Mouse (Mus musculus) midbrain, embryonic 16.5 days (tissue): ENCODE measurements at regions not wholly inside any gene's neighbourhood (a gene's known extent, or its start where the extent isn't known, plus 50 kb on each side); places are given as distances from the start of the nearest gene placed in this dataset.

ENCODE experiments used
- ATAC-seq: fragments of 200-750 bp; cut with Nextera tagmentation; 2 replicates; pipeline ENCODE4 v1.8.0; 2017; ENCODE audit warnings: moderate TSS enrichment
- H3K27ac ChIP-seq: fragments of 300-500 bp; sonication (generic); 2 replicates; pipeline ENCODE4 v1.5.1; 2014; ENCODE audit warnings: mild to moderate bottlenecking, low read length, mixed read lengths
- H3K27me3 ChIP-seq: fragments of 300-500 bp; sonication (generic); 2 replicates; pipeline ENCODE4 v1.6.1; 2014; ENCODE audit warnings: low read depth, low read length, mixed read lengths; ENCODE audit not compliant: control insufficient read depth, insufficient read depth
- H3K36me3 ChIP-seq: fragments of 300-500 bp; sonication (generic); 2 replicates; pipeline ENCODE4 v1.6.1; 2014; ENCODE audit warnings: mild to moderate bottlenecking, low read length, moderate library complexity, mixed read lengths; ENCODE audit not compliant: control insufficient read depth, insufficient read depth
- H3K4me1 ChIP-seq: fragments of 300-500 bp; sonication (generic); 2 replicates; pipeline ENCODE4 v1.6.1; 2014; ENCODE audit warnings: mild to moderate bottlenecking, low read length, mixed read lengths; ENCODE audit not compliant: control insufficient read depth, insufficient read depth
- H3K4me2 ChIP-seq: fragments of 300-500 bp; sonication (generic); 2 replicates; pipeline ENCODE4 v1.6.1; 2014; ENCODE audit warnings: mild to moderate bottlenecking, low read length, mixed read lengths
- H3K4me3 ChIP-seq: fragments of 300-500 bp; sonication (generic); 2 replicates; pipeline ENCODE4 v1.5.1; 2014; ENCODE audit warnings: low read depth, mild to moderate bottlenecking, low read length, moderate library complexity, mixed read lengths
- H3K9ac ChIP-seq: fragments of 300-500 bp; sonication (generic); 2 replicates; pipeline ENCODE4 v1.6.1; 2014; ENCODE audit warnings: low read depth, low read length, mixed read lengths
- H3K9me3 ChIP-seq: fragments of 300-500 bp; sonication (generic); replicated peaks from 2 replicates; pipeline ENCODE4 v1.6.1; 2014; ENCODE audit warnings: mild to moderate bottlenecking, low read length, mixed read lengths; ENCODE audit not compliant: control insufficient read depth, poor library complexity, severe bottlenecking
- WGBS: fragments of 180-500 bp; shearing (Covaris S2); extraction: QIAGEN DNeasy Blood & Tissue Kit; methylation state at CpG from one replicate; pipeline ENCODE4 v1.1.7; 2014; 5-methylcytosine and 5-hydroxymethylcytosine counted together

- ATAC-seq: no peak
- H3K9ac ChIP-seq: no peak overlapping the region
- H3K27me3 ChIP-seq: no peaks in the 10 kb centered on the region
- no peak overlapping the region for H3K4me3 ChIP-seq
- H3K9me3 ChIP-seq: no peaks in the 10 kb centered on the region
- H3K4me1 ChIP-seq: peaks cover 3% of the 10 kb centered on the region; the same call in 1 of the 2 replicates
- no peak overlapping the region for H3K27ac ChIP-seq
- WGBS: 96% methylated on average over 3 of the region's 3 CpGs
- H3K4me2 ChIP-seq: no peak overlapping the region
- no peaks in the 10 kb centered on the region for H3K36me3 ChIP-seq
Observed at GRCm38 (mm10) chr12:16092643-16093042, 275.9 kb upstream of the Trib2 start.

- Histone ChIP-seq H3K27ac (no peak overlapping the region), H3K36me3 (no peaks in the 10 kb centered on the region), H3K27me3 (no peaks in the 10 kb centered on the region), H3K9me3 (no peaks in the 10 kb centered on the region), H3K4me3 (no peak overlapping the region), H3K4me2 (peak overlapping the region; percentile 2; the same call in 1 of the 2 replicates), H3K9ac (no peak overlapping the region; the same call in 1 of the 2 replicates), H3K4me1 (peaks cover 3% of the 10 kb centered on the region; the same call in 1 of the 2 replicates)
- peak; percentile 80; the same call in 1 of the 2 replicates for ATAC-seq
- 6% methylated on average over 6 of the region's 6 CpGs for WGBS
Observed at GRCm38 (mm10) chr12:16091336-16091735, 274.6 kb upstream of the Trib2 start.

- Histone ChIP-seq H3K27me3 (no peaks in the 10 kb centered on the region), H3K36me3 (no peaks in the 10 kb centered on the region), H3K4me2 (no peak overlapping the region), H3K27ac (no peak overlapping the region), H3K9me3 (no peaks in the 10 kb centered on the region), H3K4me3 (no peak overlapping the region), H3K4me1 (no peaks in the 10 kb centered on the region), H3K9ac (no peak overlapping the region)
- 50% methylated on average over 1 of the region's 1 CpGs for WGBS
- no peak for ATAC-seq
Observed at GRCm38 (mm10) chr12:16083176-16083575, 266.5 kb upstream of the Trib2 start.

- 93% methylated on average over 1 of the region's 1 CpGs for WGBS
- no peak for ATAC-seq
Observed at GRCm38 (mm10) chr12:16077215-16077614, 260.5 kb upstream of the Trib2 start.

GRCm38 (mm10) chr12:16075962-16076361, 259.2 kb upstream of the Trib2 start:
- H3K4me1 ChIP-seq: no peaks in the 10 kb centered on the region
- H3K27me3 ChIP-seq: no peaks in the 10 kb centered on the region
- no peak overlapping the region for H3K4me3 ChIP-seq
- ATAC-seq: no peak
- H3K9ac ChIP-seq: no peak overlapping the region
- no peaks in the 10 kb centered on the region for H3K9me3 ChIP-seq
- WGBS: 74% methylated on average over 2 of the region's 2 CpGs
- H3K27ac ChIP-seq: no peak overlapping the region
- H3K36me3 ChIP-seq: no peaks in the 10 kb centered on the region
- H3K4me2 ChIP-seq: no peak overlapping the region

More at GRCm38 (mm10) chr12:16077215-16077614, 260.5 kb upstream of the Trib2 start:
- H3K4me3 ChIP-seq: no peak overlapping the region
- H3K27ac ChIP-seq: no peak overlapping the region
- H3K9me3 ChIP-seq: no peaks in the 10 kb centered on the region
- H3K27me3 ChIP-seq: no peaks in the 10 kb centered on the region
- H3K4me1 ChIP-seq: no peaks in the 10 kb centered on the region
- H3K36me3 ChIP-seq: no peaks in the 10 kb centered on the region
- H3K9ac ChIP-seq: no peak overlapping the region
- H3K4me2 ChIP-seq: no peak overlapping the region

- 93% methylated on average over 13 of the region's 13 CpGs for WGBS
- Histone ChIP-seq H3K27ac (no peak overlapping the region), H3K4me1 (no peaks in the 10 kb centered on the region), H3K36me3 (no peaks in the 10 kb centered on the region), H3K9me3 (no peaks in the 10 kb centered on the region), H3K4me2 (no peak overlapping the region), H3K27me3 (no peaks in the 10 kb centered on the region), H3K9ac (no peak overlapping the region), H3K4me3 (no peak overlapping the region)
- no peak for ATAC-seq
Observed at GRCm38 (mm10) chr12:16068940-16069339, 252.2 kb upstream of the Trib2 start.

GRCm38 (mm10) chr12:16062689-16063088, 246.0 kb upstream of the Trib2 start:
- WGBS: 90% methylated on average over 7 of the region's 7 CpGs
- no peak overlapping the region for H3K9ac ChIP-seq
- H3K9me3 ChIP-seq: no peaks in the 10 kb centered on the region
- H3K27ac ChIP-seq: no peak overlapping the region
- H3K4me1 ChIP-seq: no peaks in the 10 kb centered on the region
- no peak overlapping the region for H3K4me2 ChIP-seq
- H3K4me3 ChIP-seq: no peak overlapping the region
- ATAC-seq: no peak
- H3K27me3 ChIP-seq: no peaks in the 10 kb centered on the region
- H3K36me3 ChIP-seq: no peaks in the 10 kb centered on the region

GRCm38 (mm10) chr12:16060461-16060860, 243.7 kb upstream of the Trib2 start:
- no peaks in the 10 kb centered on the region for H3K36me3 ChIP-seq
- no peak overlapping the region for H3K27ac ChIP-seq
- 76% methylated on average over 5 of the region's 5 CpGs for WGBS
- no peaks in the 10 kb centered on the region for H3K4me1 ChIP-seq
- no peaks in the 10 kb centered on the region for H3K27me3 ChIP-seq
- H3K4me3 ChIP-seq: no peak overlapping the region
- H3K9me3 ChIP-seq: no peaks in the 10 kb centered on the region
- H3K4me2 ChIP-seq: no peak overlapping the region
- no peak overlapping the region for H3K9ac ChIP-seq
- no peak for ATAC-seq

- H3K27me3 ChIP-seq: no peaks in the 10 kb centered on the region
- 96% methylated on average over 3 of the region's 3 CpGs for WGBS
- H3K36me3 ChIP-seq: no peaks in the 10 kb centered on the region
- no peak overlapping the region for H3K27ac ChIP-seq
- H3K9ac ChIP-seq: no peak overlapping the region
- H3K4me2 ChIP-seq: no peak overlapping the region
- no peak overlapping the region for H3K4me3 ChIP-seq
- H3K4me1 ChIP-seq: no peaks in the 10 kb centered on the region
- ATAC-seq: no peak
- no peaks in the 10 kb centered on the region for H3K9me3 ChIP-seq
Observed at GRCm38 (mm10) chr12:16058255-16058654, 241.5 kb upstream of the Trib2 start.
